Mouse (Mus musculus) MN1 (cell line): ENCODE data around the gene H1f0.
A peak's percentile ranks its signal among the peaks of the same experiment; 100 is the strongest.
"Not testable (repeated sequence)": the region's sequence is repeated elsewhere in the genome, so short reads cannot be mapped to it uniquely, and the experiment has no call there.

ENCODE experiments used
- DNase-seq: peaks from one replicate; pipeline ENCODE4 v3.0.0-alpha.2; 2016; ENCODE audit warnings: low spot score

H1f0 gene

GRCm38 (mm10) chr15:79005581-79005980, 22.7 kb upstream of the H1f0 start:
- peak; percentile 80 for DNase-seq

- no peak for DNase-seq
These were observed 21.6 kb upstream of the H1f0 start for GRCm38 (mm10) chr15:79006638-79007037.

GRCm38 (mm10) chr15:79007059-79007458, 21.2 kb upstream of the H1f0 start:
- DNase-seq, result no peak

GRCm38 (mm10) chr15:79007836-79008235, 20.4 kb upstream of the H1f0 start:
- not testable (repeated sequence) for DNase-seq

GRCm38 (mm10) chr15:79009734-79010133, 18.5 kb upstream of the H1f0 start:
- peak; percentile 59 for DNase-seq

- no peak for DNase-seq
These were observed 16.7 kb upstream of the H1f0 start for GRCm38 (mm10) chr15:79011550-79011949.

GRCm38 (mm10) chr15:79013382-79013781, 14.9 kb upstream of the H1f0 start:
- no peak for DNase-seq

GRCm38 (mm10) chr15:79018191-79018590, 10.1 kb upstream of the H1f0 start:
- no peak for DNase-seq

GRCm38 (mm10) chr15:79018886-79019285, 9.4 kb upstream of the H1f0 start:
- peak; percentile 50 for DNase-seq

- DNase-seq, result no peak
These were observed 5.5 kb upstream of the H1f0 start for GRCm38 (mm10) chr15:79022671-79023230.

GRCm38 (mm10) chr15:79023366-79023765, 4.9 kb upstream of the H1f0 start:
- DNase-seq, result no peak

- DNase-seq, result no peak
These were observed 2.5 kb upstream of the H1f0 start for GRCm38 (mm10) chr15:79025687-79026308.

- DNase-seq, result no peak
These were observed 1.5 kb upstream of the H1f0 start for GRCm38 (mm10) chr15:79026511-79027290.

GRCm38 (mm10) chr15:79027291-79028205, 702 bp upstream of the H1f0 start:
- DNase-seq, result peak; percentile 40

- peak; percentile 41 for DNase-seq
These were observed 704 bp downstream of the H1f0 start for GRCm38 (mm10) chr15:79028823-79029484.

GRCm38 (mm10) chr15:79029519-79030241, 1.4 kb downstream of the H1f0 start:
- peak; percentile 42 for DNase-seq

- DNase-seq, result peak; percentile 98
These were observed 2.5 kb downstream of the H1f0 start for GRCm38 (mm10) chr15:79030551-79031435.

GRCm38 (mm10) chr15:79031908-79032307, 3.7 kb downstream of the H1f0 start:
- DNase-seq, result not testable (repeated sequence)

GRCm38 (mm10) chr15:79037913-79038328, 9.7 kb downstream of the H1f0 start:
- peak; percentile 88 for DNase-seq

- no peak for DNase-seq
These were observed 10.1 kb downstream of the H1f0 start for GRCm38 (mm10) chr15:79038331-79038730.
